Mouse (Mus musculus): ENCODE results near the gene Gm10271. TPM values are rescaled to one million over a fixed set of nuclear protein-coding genes. Genes with fewer than 3 reads are reported as not detected.
A peak's percentile ranks its signal among the peaks of the same experiment; 100 is the strongest.

Gm10271 gene
- polyA plus RNA-seq, 1 experiment from 2014 or later = not detected

DNA sequence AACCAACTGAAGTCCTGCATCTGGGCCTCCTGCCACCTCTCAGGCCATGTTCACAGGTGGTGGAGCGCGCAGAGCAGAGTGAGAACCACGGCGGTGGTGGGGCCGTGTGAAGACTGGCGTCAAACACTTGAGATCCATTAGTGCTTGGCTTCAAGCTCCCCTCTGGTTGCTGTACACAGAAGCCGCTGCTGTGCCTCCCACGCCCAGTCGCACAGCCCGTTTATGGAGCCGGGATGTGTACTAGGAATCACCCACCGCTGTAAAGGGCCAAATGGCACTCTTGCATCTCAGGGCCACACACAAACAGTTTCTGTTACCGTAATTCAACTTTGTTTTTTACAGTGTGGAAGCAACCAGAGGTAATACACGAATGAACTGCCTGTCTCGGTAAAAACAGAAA lies 50.2 kb downstream of the Gm10271 start:
- no peak overlapping the region for H3K9ac ChIP-seq (replicated peaks)
- H3K9me3 ChIP-seq (ENCODE audit: low read length) = no peaks in the 10 kb centered on the region
- DNase-seq (no peak), ATAC-seq (no peak)
- H3K27ac ChIP-seq (ENCODE audit: low read depth) = no peak overlapping the region
- peaks cover 29% of the 10 kb centered on the region for H3K36me3 ChIP-seq (replicated peaks; ENCODE audit: insufficient read depth, low read length)
- no peak overlapping the region for H3K4me2 ChIP-seq (ENCODE audit: low read depth, low read length)
- H3K4me1 ChIP-seq (ENCODE audit: insufficient read depth) = no peaks in the 10 kb centered on the region
- H3K27me3 ChIP-seq (ENCODE audit: insufficient read depth, low read length) = no peaks in the 10 kb centered on the region
- H3K4me3 ChIP-seq (ENCODE audit: low read depth, low read length) = no peak overlapping the region
- TF ChIP-seq CTCF (IDR thresholded peaks at IDR 0.05; ENCODE audit: low read depth) (no peak), EP300 (IDR thresholded peaks at IDR 0.05; ENCODE audit: low read depth) (no peak)
- WGBS (ENCODE audit: insufficient replicate concordance) = 86% methylated on average over 15 of the region's 15 CpGs

DNA sequence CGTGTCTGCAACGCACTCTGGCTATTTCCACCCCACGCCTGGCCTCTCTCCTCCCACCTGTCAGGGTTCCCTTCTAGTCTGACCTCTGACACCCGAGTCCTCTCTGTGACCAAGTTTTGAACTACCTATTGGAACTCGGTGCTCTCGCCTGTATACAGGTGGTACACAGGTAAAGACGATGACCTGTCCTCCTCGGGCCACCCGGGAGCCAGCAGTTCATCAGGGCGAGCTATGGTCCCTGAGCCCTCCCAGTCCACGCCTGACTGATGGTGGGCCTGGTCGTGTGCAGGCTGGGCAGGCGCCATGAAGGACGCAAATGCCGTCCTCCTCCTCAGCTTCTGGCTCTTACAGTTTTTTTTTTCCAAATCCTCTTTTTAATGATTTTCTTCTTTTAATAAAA lies 51.0 kb downstream of the Gm10271 start:
- Histone ChIP-seq H3K4me2 (ENCODE audit: low read depth, low read length) (no peak overlapping the region), H3K36me3 (replicated peaks; ENCODE audit: insufficient read depth, low read length) (peaks cover 29% of the 10 kb centered on the region), H3K27me3 (ENCODE audit: insufficient read depth, low read length) (no peaks in the 10 kb centered on the region), H3K4me3 (ENCODE audit: low read depth, low read length) (no peak overlapping the region), H3K9me3 (ENCODE audit: low read length) (no peaks in the 10 kb centered on the region), H3K9ac (replicated peaks) (no peak overlapping the region), H3K4me1 (ENCODE audit: insufficient read depth) (no peaks in the 10 kb centered on the region), H3K27ac (ENCODE audit: low read depth) (no peak overlapping the region)
- no peak for TF ChIP-seq EP300 (IDR thresholded peaks at IDR 0.05; ENCODE audit: low read depth)
- TF ChIP-seq CTCF (IDR thresholded peaks at IDR 0.05; ENCODE audit: low read depth) = no peak
- ATAC-seq (no peak), DNase-seq (no peak)
- 88% methylated on average over 15 of the region's 15 CpGs for WGBS (ENCODE audit: insufficient replicate concordance)

DNA sequence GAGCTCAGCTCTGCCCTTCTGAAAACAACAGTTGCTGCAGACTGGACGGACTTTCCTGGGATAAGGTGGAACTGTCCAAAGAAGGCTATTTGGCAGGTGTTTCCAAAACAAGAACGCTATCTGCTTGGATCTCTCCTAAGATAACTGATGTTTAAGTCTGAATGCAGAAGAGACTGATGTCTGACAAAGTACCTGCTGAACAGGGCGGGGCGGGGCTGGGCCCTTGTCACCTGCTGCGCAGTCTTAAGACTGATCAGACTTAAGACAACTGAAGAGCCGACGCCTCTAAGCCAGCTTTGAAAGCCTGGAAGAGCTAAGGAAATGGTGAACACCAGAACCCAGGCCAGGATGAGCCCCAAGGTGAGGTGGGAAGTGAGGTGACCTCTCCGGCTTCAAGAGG lies 51.8 kb downstream of the Gm10271 start:
- H3K36me3 ChIP-seq (replicated peaks; ENCODE audit: insufficient read depth, low read length) = peaks cover 24% of the 10 kb centered on the region
- H3K27ac ChIP-seq (ENCODE audit: low read depth) = no peak overlapping the region
- DNase-seq (no peak), ATAC-seq (no peak)
- no peak overlapping the region for H3K4me3 ChIP-seq (ENCODE audit: low read depth, low read length)
- H3K4me1 ChIP-seq (ENCODE audit: insufficient read depth) = no peaks in the 10 kb centered on the region
- no peak overlapping the region for H3K9ac ChIP-seq (replicated peaks)
- H3K27me3 ChIP-seq (ENCODE audit: insufficient read depth, low read length) = no peaks in the 10 kb centered on the region
- no peak overlapping the region for H3K4me2 ChIP-seq (ENCODE audit: low read depth, low read length)
- TF ChIP-seq CTCF (IDR thresholded peaks at IDR 0.05; ENCODE audit: low read depth) = no peak
- TF ChIP-seq EP300 (IDR thresholded peaks at IDR 0.05; ENCODE audit: low read depth) = no peak
- WGBS (ENCODE audit: insufficient replicate concordance) = 86% methylated on average over 8 of the region's 8 CpGs
- no peaks in the 10 kb centered on the region for H3K9me3 ChIP-seq (ENCODE audit: low read length)

DNA sequence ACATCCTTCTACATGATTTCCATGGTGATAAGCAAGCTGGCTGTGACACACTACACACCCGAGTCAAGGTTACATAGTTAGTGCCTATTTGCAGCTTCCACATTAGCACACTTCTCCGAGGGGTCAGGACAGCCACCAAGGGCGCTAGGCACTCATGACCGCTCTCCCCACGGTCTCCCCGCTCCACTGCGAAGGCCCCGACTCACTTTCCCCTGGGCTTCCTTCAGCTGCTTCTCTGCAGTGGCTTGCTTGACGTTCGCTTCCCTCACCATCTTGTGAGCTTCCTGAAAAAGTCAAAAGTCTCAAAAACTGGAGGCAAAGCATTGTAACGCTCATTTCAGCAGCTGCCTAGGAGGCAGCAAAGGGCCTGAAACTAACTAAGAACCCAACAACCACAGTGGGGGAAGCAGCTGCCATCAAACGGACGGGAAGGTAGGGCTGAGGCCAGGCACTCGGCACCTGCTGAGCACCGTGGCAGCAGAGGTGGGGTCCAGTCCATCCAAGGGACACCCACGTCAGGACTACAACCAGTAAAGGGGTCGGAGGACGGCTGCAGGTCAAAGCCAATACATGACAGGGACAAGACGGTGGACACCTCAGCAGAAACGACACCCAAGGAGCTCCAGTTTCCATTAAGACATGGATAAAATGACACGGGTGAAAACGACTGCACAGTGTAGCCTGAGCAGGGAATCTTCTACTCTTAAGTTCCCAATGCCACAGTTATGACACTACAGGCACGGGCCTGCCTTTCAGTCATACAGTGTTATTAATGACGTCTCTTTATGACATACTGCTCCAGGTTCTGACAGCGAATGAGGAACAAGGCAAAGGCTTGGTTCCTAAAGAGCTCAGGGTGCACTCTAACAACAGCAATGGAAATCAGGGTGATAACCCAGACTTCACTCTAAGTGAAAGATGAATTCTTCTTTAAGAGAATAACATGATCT lies 52.8 kb downstream of the Gm10271 start:
- Histone ChIP-seq H3K4me3 (ENCODE audit: low read depth, low read length) (no peak overlapping the region), H3K4me1 (ENCODE audit: insufficient read depth) (no peaks in the 10 kb centered on the region), H3K4me2 (ENCODE audit: low read depth, low read length) (no peak overlapping the region), H3K9me3 (ENCODE audit: low read length) (no peaks in the 10 kb centered on the region), H3K9ac (replicated peaks) (no peak overlapping the region), H3K27ac (ENCODE audit: low read depth) (no peak overlapping the region), H3K27me3 (ENCODE audit: insufficient read depth, low read length) (no peaks in the 10 kb centered on the region), H3K36me3 (replicated peaks; ENCODE audit: insufficient read depth, low read length) (peaks cover 17% of the 10 kb centered on the region)
- 72% methylated on average over 25 of the region's 25 CpGs for WGBS (ENCODE audit: insufficient replicate concordance)
- ATAC-seq = no peak
- DNase-seq = no peak
- TF ChIP-seq CTCF (IDR thresholded peaks at IDR 0.05; ENCODE audit: low read depth) = peak; percentile 11; the same call in 1 of the 2 replicates
- no peak for TF ChIP-seq EP300 (IDR thresholded peaks at IDR 0.05; ENCODE audit: low read depth)

DNA sequence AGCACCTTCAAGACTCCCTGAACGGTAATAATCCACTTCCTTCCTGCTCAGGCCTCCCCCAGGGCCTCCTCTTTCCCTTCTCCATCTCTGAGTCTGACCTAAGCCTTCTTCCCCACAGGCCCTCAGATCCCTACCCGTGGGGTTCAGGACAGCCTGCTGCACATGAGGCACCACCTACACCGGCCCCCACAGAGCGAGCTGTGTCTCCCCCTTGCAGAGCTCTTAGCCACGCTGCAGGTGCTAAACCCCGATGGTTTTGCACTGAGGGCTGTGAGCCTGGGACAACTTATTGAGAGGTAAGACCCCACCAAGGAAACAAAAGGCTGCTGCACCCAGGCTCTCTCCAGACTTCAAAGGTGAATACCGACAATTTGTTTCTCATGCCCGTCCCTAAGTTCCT lies 55.8 kb downstream of the Gm10271 start:
- Histone ChIP-seq H3K9ac (replicated peaks) (no peak overlapping the region), H3K4me1 (ENCODE audit: insufficient read depth) (no peaks in the 10 kb centered on the region), H3K36me3 (replicated peaks; ENCODE audit: insufficient read depth, low read length) (peaks cover 24% of the 10 kb centered on the region), H3K9me3 (ENCODE audit: low read length) (no peaks in the 10 kb centered on the region), H3K27ac (ENCODE audit: low read depth) (no peak overlapping the region), H3K4me2 (ENCODE audit: low read depth, low read length) (no peak overlapping the region), H3K4me3 (ENCODE audit: low read depth, low read length) (no peak overlapping the region), H3K27me3 (ENCODE audit: insufficient read depth, low read length) (no peaks in the 10 kb centered on the region)
- no peak for ATAC-seq
- WGBS (ENCODE audit: insufficient replicate concordance) = 67% methylated on average over 8 of the region's 8 CpGs
- no peak for DNase-seq
- TF ChIP-seq EP300 (IDR thresholded peaks at IDR 0.05; ENCODE audit: low read depth) (no peak), CTCF (IDR thresholded peaks at IDR 0.05; ENCODE audit: low read depth) (no peak)

DNA sequence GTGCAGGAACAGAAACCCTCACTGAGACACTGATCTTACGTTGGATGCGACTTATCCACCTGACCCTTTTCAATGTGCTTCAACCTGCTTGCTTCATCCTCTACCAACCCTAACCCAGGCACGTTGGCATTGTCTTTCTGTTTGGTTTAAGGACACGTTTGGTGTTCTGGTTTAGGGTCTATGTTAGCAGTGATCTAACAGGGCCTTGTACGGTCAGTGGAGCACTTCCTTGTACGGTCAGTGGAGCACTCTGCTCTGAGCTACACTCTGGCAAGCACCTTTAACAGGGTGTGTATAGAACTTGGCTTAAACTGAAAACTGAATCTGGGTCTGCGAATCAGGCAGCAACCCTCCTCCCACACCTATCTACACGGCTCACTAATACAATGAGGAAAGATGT lies 57.1 kb downstream of the Gm10271 start:
- Histone ChIP-seq H3K4me3 (ENCODE audit: low read depth, low read length) (no peak overlapping the region), H3K27ac (ENCODE audit: low read depth) (no peak overlapping the region), H3K27me3 (ENCODE audit: insufficient read depth, low read length) (no peaks in the 10 kb centered on the region), H3K36me3 (replicated peaks; ENCODE audit: insufficient read depth, low read length) (peaks cover 31% of the 10 kb centered on the region), H3K9ac (replicated peaks) (no peak overlapping the region), H3K4me2 (ENCODE audit: low read depth, low read length) (no peak overlapping the region), H3K9me3 (ENCODE audit: low read length) (no peaks in the 10 kb centered on the region), H3K4me1 (ENCODE audit: insufficient read depth) (no peaks in the 10 kb centered on the region)
- WGBS (ENCODE audit: insufficient replicate concordance) = 85% methylated on average over 8 of the region's 8 CpGs
- TF ChIP-seq EP300 (IDR thresholded peaks at IDR 0.05; ENCODE audit: low read depth) = no peak
- TF ChIP-seq CTCF (IDR thresholded peaks at IDR 0.05; ENCODE audit: low read depth) = no peak
- ATAC-seq = no peak
- no peak for DNase-seq

Data from liver, postnatal 0 days (tissue).